Mouse (Mus musculus) midbrain, embryonic 16.5 days (tissue): Measurements from ENCODE around the gene Col4a4. TPM values are rescaled to one million over a fixed set of nuclear protein-coding genes. Genes with fewer than 3 reads are reported as not detected.

Experiments
- ATAC-seq: fragments of 200-750 bp; cut with Nextera tagmentation; 2 replicates; pipeline ENCODE4 v1.8.0; 2017; ENCODE audit warnings: moderate TSS enrichment
- H3K27ac ChIP-seq: fragments of 300-500 bp; sonication (generic); 2 replicates; pipeline ENCODE4 v1.5.1; 2014; ENCODE audit warnings: mild to moderate bottlenecking, low read length, mixed read lengths
- H3K27me3 ChIP-seq: fragments of 300-500 bp; sonication (generic); 2 replicates; pipeline ENCODE4 v1.6.1; 2014; ENCODE audit warnings: low read depth, low read length, mixed read lengths; ENCODE audit not compliant: control insufficient read depth, insufficient read depth
- H3K36me3 ChIP-seq: fragments of 300-500 bp; sonication (generic); 2 replicates; pipeline ENCODE4 v1.6.1; 2014; ENCODE audit warnings: mild to moderate bottlenecking, low read length, moderate library complexity, mixed read lengths; ENCODE audit not compliant: control insufficient read depth, insufficient read depth
- H3K4me1 ChIP-seq: fragments of 300-500 bp; sonication (generic); 2 replicates; pipeline ENCODE4 v1.6.1; 2014; ENCODE audit warnings: mild to moderate bottlenecking, low read length, mixed read lengths; ENCODE audit not compliant: control insufficient read depth, insufficient read depth
- H3K4me2 ChIP-seq: fragments of 300-500 bp; sonication (generic); 2 replicates; pipeline ENCODE4 v1.6.1; 2014; ENCODE audit warnings: mild to moderate bottlenecking, low read length, mixed read lengths
- H3K4me3 ChIP-seq: fragments of 300-500 bp; sonication (generic); 2 replicates; pipeline ENCODE4 v1.5.1; 2014; ENCODE audit warnings: low read depth, mild to moderate bottlenecking, low read length, moderate library complexity, mixed read lengths
- H3K9ac ChIP-seq: fragments of 300-500 bp; sonication (generic); 2 replicates; pipeline ENCODE4 v1.6.1; 2014; ENCODE audit warnings: low read depth, low read length, mixed read lengths
- H3K9me3 ChIP-seq: fragments of 300-500 bp; sonication (generic); replicated peaks from 2 replicates; pipeline ENCODE4 v1.6.1; 2014; ENCODE audit warnings: mild to moderate bottlenecking, low read length, mixed read lengths; ENCODE audit not compliant: control insufficient read depth, poor library complexity, severe bottlenecking
- WGBS: fragments of 180-500 bp; shearing (Covaris S2); extraction: QIAGEN DNeasy Blood & Tissue Kit; methylation state at CpG from one replicate; pipeline ENCODE4 v1.1.7; 2014; 5-methylcytosine and 5-hydroxymethylcytosine counted together
- polyA plus RNA-seq: library from polyadenylated mRNA; unstranded; fragments of >200 nt; fragmentation: Nextera tagmentation; extraction: Ambion mirVana; gene quantifications from 2 replicates; pipeline ENCODE4 v1.2.1, GENCODE M21; 2015

Gene Col4a4
- polyA plus RNA-seq, 1 experiment from 2014 or later = 0.25 TPM

- Histone ChIP-seq H3K36me3 (no peaks in the 10 kb centered on the region), H3K4me1 (peaks cover 3% of the 10 kb centered on the region; the same call in 1 of the 2 replicates), H3K27ac (no peak overlapping the region), H3K4me2 (no peak overlapping the region), H3K27me3 (no peaks in the 10 kb centered on the region), H3K4me3 (no peak overlapping the region), H3K9me3 (no peaks in the 10 kb centered on the region), H3K9ac (no peak overlapping the region)
- no peak for ATAC-seq
- 86% methylated on average over 4 of the region's 4 CpGs for WGBS
Measured at GRCm38 (mm10) chr1:82415641-82416040, 171.0 kb downstream of the Col4a4 start.

- no peak overlapping the region for H3K4me3 ChIP-seq
- no peaks in the 10 kb centered on the region for H3K36me3 ChIP-seq
- no peak overlapping the region for H3K27ac ChIP-seq
- no peak overlapping the region for H3K4me2 ChIP-seq
- H3K27me3 ChIP-seq = no peaks in the 10 kb centered on the region
- ATAC-seq = no peak
- H3K4me1 ChIP-seq = peaks cover 3% of the 10 kb centered on the region; the same call in 1 of the 2 replicates
- no peaks in the 10 kb centered on the region for H3K9me3 ChIP-seq
- 92% methylated on average over 3 of the region's 3 CpGs for WGBS
- no peak overlapping the region for H3K9ac ChIP-seq
Measured at GRCm38 (mm10) chr1:82414434-82415045, 172.1 kb downstream of the Col4a4 start.

GRCm38 (mm10) chr1:82412085-82412484 is 174.6 kb downstream of the Col4a4 start:
- Histone ChIP-seq H3K9ac (no peak overlapping the region), H3K27ac (no peak overlapping the region), H3K4me2 (no peak overlapping the region), H3K4me1 (peaks cover 3% of the 10 kb centered on the region; the same call in 1 of the 2 replicates), H3K27me3 (no peaks in the 10 kb centered on the region), H3K36me3 (no peaks in the 10 kb centered on the region), H3K4me3 (no peak overlapping the region), H3K9me3 (no peaks in the 10 kb centered on the region)
- 77% methylated on average over 4 of the region's 4 CpGs for WGBS
- ATAC-seq = no peak

GRCm38 (mm10) chr1:82411521-82411920 is 175.1 kb downstream of the Col4a4 start:
- Histone ChIP-seq H3K4me2 (no peak overlapping the region), H3K27me3 (no peaks in the 10 kb centered on the region), H3K4me1 (peaks cover 3% of the 10 kb centered on the region; the same call in 1 of the 2 replicates), H3K36me3 (no peaks in the 10 kb centered on the region), H3K9me3 (no peaks in the 10 kb centered on the region), H3K4me3 (no peak overlapping the region), H3K27ac (no peak overlapping the region), H3K9ac (no peak overlapping the region)
- WGBS = 83% methylated on average over 5 of the region's 5 CpGs
- 0 out of 2 replicates have a peak, but pooled peaks have one; percentile 39 for ATAC-seq

GRCm38 (mm10) chr1:82410548-82410947 is 176.1 kb downstream of the Col4a4 start:
- H3K27ac ChIP-seq = no peak overlapping the region
- H3K4me3 ChIP-seq = no peak overlapping the region
- no peak for ATAC-seq
- H3K4me2 ChIP-seq = no peak overlapping the region
- 88% methylated on average over 3 of the region's 3 CpGs for WGBS
- H3K4me1 ChIP-seq = peaks cover 3% of the 10 kb centered on the region; the same call in 1 of the 2 replicates
- no peaks in the 10 kb centered on the region for H3K36me3 ChIP-seq
- H3K9me3 ChIP-seq = no peaks in the 10 kb centered on the region
- no peak overlapping the region for H3K9ac ChIP-seq
- H3K27me3 ChIP-seq = no peaks in the 10 kb centered on the region

- Histone ChIP-seq H3K9me3 (no peaks in the 10 kb centered on the region), H3K27ac (no peak overlapping the region), H3K27me3 (no peaks in the 10 kb centered on the region), H3K36me3 (no peaks in the 10 kb centered on the region), H3K4me3 (no peak overlapping the region), H3K4me2 (no peak overlapping the region), H3K9ac (no peak overlapping the region), H3K4me1 (peaks cover 3% of the 10 kb centered on the region; the same call in 1 of the 2 replicates)
- WGBS = 84% methylated on average over 9 of the region's 9 CpGs
- no peak for ATAC-seq
Measured at GRCm38 (mm10) chr1:82409271-82409670, 177.4 kb downstream of the Col4a4 start.

GRCm38 (mm10) chr1:82407786-82408185 is 178.9 kb downstream of the Col4a4 start:
- Histone ChIP-seq H3K4me1 (peaks cover 3% of the 10 kb centered on the region; the same call in 1 of the 2 replicates), H3K9me3 (no peaks in the 10 kb centered on the region), H3K4me3 (no peak overlapping the region), H3K27me3 (no peaks in the 10 kb centered on the region), H3K36me3 (no peaks in the 10 kb centered on the region), H3K4me2 (no peak overlapping the region), H3K9ac (no peak overlapping the region), H3K27ac (no peak overlapping the region)
- WGBS = 84% methylated on average over 3 of the region's 3 CpGs
- no peak for ATAC-seq

Other genes with a start within 250 kb of the Col4a4 start
- gene Col4a3, start 72 bp upstream of the Col4a4 start, polyA plus RNA-seq = 0.24 and 0.25 TPM in 2 replicates
- gene Mff, start 138.0 kb upstream of the Col4a4 start, polyA plus RNA-seq = 416 and 433 TPM in 2 replicates
- 0.11 TPM in 1 of 2 replicates, not detected in the other for gene Tm4sf20, start 181.6 kb upstream of the Col4a4 start, polyA plus RNA-seq
- gene Gm47791, start 184.4 kb upstream of the Col4a4 start, polyA plus RNA-seq = not detected in 2 replicates